Mouse (Mus musculus) ES-E14 (cell line): ENCODE measurements around the gene Heca. TPM values are rescaled to one million over a fixed set of nuclear protein-coding genes. Genes with fewer than 3 reads are reported as not detected.

ENCODE experiments used
- DNase-seq: peaks from one replicate; pipeline ENCODE4 v3.0.0-alpha.2; 2013; ENCODE audit warnings: low read depth, low spot score
- H3K27ac ChIP-seq: 2 replicates; pipeline ENCODE4 v1.5.1; 2012; ENCODE audit warnings: low read depth, mild to moderate bottlenecking, low read length, moderate library complexity, mixed read lengths; ENCODE audit not compliant: poor library complexity, insufficient read depth, severe bottlenecking
- H3K36me3 ChIP-seq: 2 replicates; pipeline ENCODE4 v1.6.1; 2012; ENCODE audit warnings: mild to moderate bottlenecking, low read length, moderate library complexity, mixed read lengths; ENCODE audit not compliant: control insufficient read depth, poor library complexity, insufficient read depth, severe bottlenecking
- H3K4me1 ChIP-seq, 2 experiments: fragments of 150-350 bp in 1 of 2; sonication (generic) in 1 of 2; 2 replicates each; pipeline ENCODE4 v1.6.1; 2012; ENCODE audit warnings: low read length in 2 of 2, mild to moderate bottlenecking in 1 of 2, mixed read lengths in 1 of 2; ENCODE audit not compliant: control insufficient read depth in 2 of 2, insufficient read depth in 2 of 2, poor library complexity in 1 of 2
- H3K4me3 ChIP-seq, 2 experiments: fragments of 150-350 bp in 1 of 2; sonication (generic) in 1 of 2; 2 replicates each; pipeline ENCODE4 v1.5.1; 2012; ENCODE audit warnings: low read length in 2 of 2, low read depth in 1 of 2, mild to moderate bottlenecking in 1 of 2, mixed read lengths in 1 of 2; ENCODE audit not compliant: insufficient read depth in 1 of 2, poor library complexity in 1 of 2, severe bottlenecking in 1 of 2
- H3K9ac ChIP-seq: 2 replicates; pipeline ENCODE4 v1.6.1; 2012; ENCODE audit warnings: low read depth, mild to moderate bottlenecking, low read length, mixed read lengths; ENCODE audit not compliant: poor library complexity, insufficient read depth, severe bottlenecking
- H3K9me3 ChIP-seq: fragments of 150-350 bp; sonication (generic); 2 replicates; pipeline ENCODE4 v1.6.1; 2012; ENCODE audit warnings: low read depth, mild to moderate bottlenecking, low read length; ENCODE audit not compliant: control insufficient read depth, insufficient read depth
- CHD2 ChIP-seq: IDR thresholded peaks from 2 replicates; pipeline ENCODE4 v1.6.1; 2014; ENCODE audit warnings: mild to moderate bottlenecking, low read depth, low read length, inconsistent platforms
- HCFC1 ChIP-seq: IDR thresholded peaks from 2 replicates; pipeline ENCODE4 v1.6.1; 2012; ENCODE audit warnings: low read length, inconsistent platforms, borderline replicate concordance; ENCODE audit not compliant: insufficient read depth
- MAFK ChIP-seq: IDR thresholded peaks from 2 replicates; pipeline ENCODE4 v1.6.1; 2014; ENCODE audit warnings: mild to moderate bottlenecking, low read depth, low read length, inconsistent platforms; ENCODE audit not compliant: insufficient read depth
- ZC3H11A ChIP-seq: IDR thresholded peaks from 2 replicates; pipeline ENCODE4 v1.6.1; 2012; ENCODE audit warnings: low read depth, mild to moderate bottlenecking, inconsistent platforms, low read length, borderline replicate concordance
- ZNF384 ChIP-seq: IDR thresholded peaks from 2 replicates; pipeline ENCODE4 v1.6.1; 2012; ENCODE audit warnings: low read depth, low read length, inconsistent platforms
- in situ Hi-C, 2 experiments: fragments of 600-800 bp; cut with MboI; formaldehyde crosslinking; loops; one replicate each; pipeline ENCODE4 v1.15.1; 2025; ENCODE audit warnings: low sequenced_read_pairs in 2 of 2, inconsistent platforms in 1 of 2; ENCODE audit not compliant: unreplicated experiment in 2 of 2
- total RNA-seq: library from RNA; depleted of rRNA; stranded (reverse); fragments of 300-350 nt; gene quantifications from 2 replicates; pipeline ENCODE4 v1.2.3, GENCODE M21; 2012

The Heca gene
- total RNA-seq, 1 experiment, result 11.5 TPM

- Histone ChIP-seq H3K4me1 (no peaks in the 10 kb centered on the region), H3K9ac (no peak overlapping the region), H3K4me3 (no peak overlapping the region), H3K36me3 (no peaks in the 10 kb centered on the region), H3K9me3 (no peaks in the 10 kb centered on the region), H3K27ac (no peak overlapping the region)
- TF ChIP-seq HCFC1, result no peak
- no peak for TF ChIP-seq CHD2
- no peak for TF ChIP-seq ZC3H11A
- no peak for TF ChIP-seq MAFK
- TF ChIP-seq ZNF384, result no peak
- DNase-seq, result no peak
- in situ Hi-C loops, result no loop called here
These were observed 90.1 kb downstream of the Heca start for GRCm38 (mm10) chr10:17857647-17858261.

GRCm38 (mm10) chr10:17844781-17845537 is 102.9 kb downstream of the Heca start:
- Histone ChIP-seq H3K4me3 (no peak overlapping the region), H3K9me3 (no peaks in the 10 kb centered on the region), H3K27ac (no peak overlapping the region), H3K9ac (no peak overlapping the region), H3K4me1 (no peaks in the 10 kb centered on the region), H3K36me3 (no peaks in the 10 kb centered on the region)
- no peak for DNase-seq
- TF ChIP-seq MAFK, result no peak
- no peak for TF ChIP-seq ZC3H11A
- TF ChIP-seq ZNF384, result no peak
- TF ChIP-seq HCFC1, result no peak
- no peak for TF ChIP-seq CHD2
- in situ Hi-C loops, result no loop called here

GRCm38 (mm10) chr10:17842030-17842429 is 105.8 kb downstream of the Heca start:
- no peak overlapping the region for H3K27ac ChIP-seq
- TF ChIP-seq HCFC1 (no peak), ZNF384 (no peak), MAFK (no peak), ZC3H11A (no peak), CHD2 (no peak)
- H3K4me3 ChIP-seq, result no peak overlapping the region
- H3K36me3 ChIP-seq, result no peaks in the 10 kb centered on the region
- DNase-seq, result no peak
- H3K9ac ChIP-seq, result no peak overlapping the region
- no peaks in the 10 kb centered on the region for H3K9me3 ChIP-seq
- H3K4me1 ChIP-seq, result no peaks in the 10 kb centered on the region
- in situ Hi-C loops, result no loop called here

- no peaks in the 10 kb centered on the region for H3K9me3 ChIP-seq
- H3K9ac ChIP-seq, result no peak overlapping the region
- no peak for DNase-seq
- H3K4me3 ChIP-seq, result no peak overlapping the region
- TF ChIP-seq MAFK, result no peak
- TF ChIP-seq CHD2, result no peak
- TF ChIP-seq ZC3H11A, result no peak
- TF ChIP-seq ZNF384, result no peak
- no peak for TF ChIP-seq HCFC1
- H3K36me3 ChIP-seq, result no peaks in the 10 kb centered on the region
- H3K27ac ChIP-seq, result no peak overlapping the region
- H3K4me1 ChIP-seq, result peaks cover 0 to 2% of the 10 kb centered on the region in 2 experiments; a peak in 1 of 4 replicates
- in situ Hi-C loops, result no loop called here
These were observed 111.6 kb downstream of the Heca start for GRCm38 (mm10) chr10:17836275-17836674.

GRCm38 (mm10) chr10:17835031-17835430 is 112.8 kb downstream of the Heca start:
- H3K4me1 ChIP-seq, result peaks cover 0 to 5% of the 10 kb centered on the region in 2 experiments; a peak in 1 of 4 replicates
- no peaks in the 10 kb centered on the region for H3K9me3 ChIP-seq
- H3K9ac ChIP-seq, result no peak overlapping the region
- no peak for TF ChIP-seq ZC3H11A
- TF ChIP-seq MAFK, result no peak
- no peak for TF ChIP-seq HCFC1
- TF ChIP-seq ZNF384, result no peak
- no peak for TF ChIP-seq CHD2
- H3K36me3 ChIP-seq, result no peaks in the 10 kb centered on the region
- in situ Hi-C loops, result no loop called here
- H3K4me3 ChIP-seq, result no peak overlapping the region
- DNase-seq, result no peak
- no peak overlapping the region for H3K27ac ChIP-seq
